Mouse (Mus musculus): ENCODE results near the gene Tas1r3.

The Tas1r3 gene

GRCm38 (mm10) chr4:155841003-155841454 lies 22.1 kb downstream of the Tas1r3 start:
- DNase-seq (ENCODE audit: low spot score): peak; percentile 59

GRCm38 (mm10) chr4:155840076-155841002 lies 22.8 kb downstream of the Tas1r3 start:
- DNase-seq (ENCODE audit: low spot score): no peak

GRCm38 (mm10) chr4:155839483-155839910 lies 23.7 kb downstream of the Tas1r3 start, which contains the start of gene Mxra8:
Gene Mxra8 (plus strand): TSS chr4:155839680.
- peak; percentile 94 for DNase-seq (ENCODE audit: low spot score)

GRCm38 (mm10) chr4:155838187-155839153 lies 24.7 kb downstream of the Tas1r3 start:
- peak; percentile 32 for DNase-seq (ENCODE audit: low spot score)

- no peak for DNase-seq (ENCODE audit: low spot score)
Observed at GRCm38 (mm10) chr4:155837404-155838010, 25.7 kb downstream of the Tas1r3 start.

GRCm38 (mm10) chr4:155833836-155834235 lies 29.3 kb downstream of the Tas1r3 start:
- DNase-seq (ENCODE audit: low spot score): peak; percentile 88

GRCm38 (mm10) chr4:155833234-155833633 lies 29.9 kb downstream of the Tas1r3 start:
- DNase-seq (ENCODE audit: low spot score): no peak

GRCm38 (mm10) chr4:155832321-155832720 lies 30.8 kb downstream of the Tas1r3 start:
- DNase-seq (ENCODE audit: low spot score): no peak

- peak; percentile 39 for DNase-seq (ENCODE audit: low spot score)
Observed at GRCm38 (mm10) chr4:155831831-155832230, 31.3 kb downstream of the Tas1r3 start.

GRCm38 (mm10) chr4:155831205-155831766 lies 31.9 kb downstream of the Tas1r3 start, which contains the start of gene Aurkaip1:
Gene Aurkaip1 (plus strand): TSS chr4:155831272.
- peak; percentile 98 for DNase-seq (ENCODE audit: low spot score)

GRCm38 (mm10) chr4:155830596-155830995 lies 32.6 kb downstream of the Tas1r3 start:
- DNase-seq (ENCODE audit: low spot score): no peak

- no peak for DNase-seq (ENCODE audit: low spot score)
Observed at GRCm38 (mm10) chr4:155829866-155830265, 33.3 kb downstream of the Tas1r3 start.

GRCm38 (mm10) chr4:155823443-155823842 lies 39.7 kb downstream of the Tas1r3 start:
- no peak for DNase-seq (ENCODE audit: low spot score)

- peak; percentile 47 for DNase-seq (ENCODE audit: low spot score)
Observed at GRCm38 (mm10) chr4:155821025-155821424, 42.1 kb downstream of the Tas1r3 start.

GRCm38 (mm10) chr4:155817533-155817932 lies 45.6 kb downstream of the Tas1r3 start:
- DNase-seq (ENCODE audit: low spot score): no peak

- DNase-seq (ENCODE audit: low spot score): peak; percentile 81
Observed at GRCm38 (mm10) chr4:155812665-155813181, 50.4 kb downstream of the Tas1r3 start.

- DNase-seq (ENCODE audit: low spot score): peak; percentile 94
Observed at GRCm38 (mm10) chr4:155811929-155812664, 51.1 kb downstream of the Tas1r3 start, which contains the start of gene Ccnl2. Gene Ccnl2 (plus strand): TSS chr4:155812489.

Data from MN1 (cell line).